Mouse (Mus musculus): ENCODE measurements at regions not wholly inside any gene's neighbourhood (a gene's known extent, or its start where the extent isn't known, plus 50 kb on each side); places are given as distances from the start of the nearest gene placed in this dataset.

GRCm38 (mm10) chr10:93375771-93376170 is 64.8 kb upstream of the Elk3 start:
- H3K4me2 ChIP-seq (replicated peaks) = no peak overlapping the region
- peaks cover 21% of the 10 kb centered on the region for H3K4me1 ChIP-seq
- no peak overlapping the region for H3K4me3 ChIP-seq
- H3K9me3 ChIP-seq = no peaks in the 10 kb centered on the region
- no peak overlapping the region for H3K9ac ChIP-seq (replicated peaks)
- 84% methylated on average over 4 of the region's 4 CpGs for WGBS
- no peaks in the 10 kb centered on the region for H3K36me3 ChIP-seq
- H3K27ac ChIP-seq (replicated peaks) = no peak overlapping the region
- no peak for ATAC-seq (replicated peaks)
- no peaks in the 10 kb centered on the region for H3K27me3 ChIP-seq

GRCm38 (mm10) chr10:93376457-93376941 is 65.6 kb upstream of the Elk3 start:
- 85% methylated on average over 7 of the region's 7 CpGs for WGBS
- Histone ChIP-seq H3K4me1 (peaks cover 21% of the 10 kb centered on the region), H3K4me2 (replicated peaks) (no peak overlapping the region), H3K9ac (replicated peaks) (no peak overlapping the region), H3K27ac (replicated peaks) (no peak overlapping the region), H3K27me3 (no peaks in the 10 kb centered on the region), H3K4me3 (no peak overlapping the region), H3K9me3 (no peaks in the 10 kb centered on the region), H3K36me3 (no peaks in the 10 kb centered on the region)
- no peak for ATAC-seq (replicated peaks)

- no peaks in the 10 kb centered on the region for H3K4me1 ChIP-seq
- H3K4me3 ChIP-seq = no peak overlapping the region
- no peaks in the 10 kb centered on the region for H3K27me3 ChIP-seq
- H3K4me2 ChIP-seq (replicated peaks) = no peak overlapping the region
- H3K9me3 ChIP-seq = no peaks in the 10 kb centered on the region
- WGBS = 89% methylated on average over 6 of the region's 6 CpGs
- H3K27ac ChIP-seq (replicated peaks) = no peak overlapping the region
- no peak for ATAC-seq (replicated peaks)
- H3K9ac ChIP-seq (replicated peaks) = no peak overlapping the region
- no peaks in the 10 kb centered on the region for H3K36me3 ChIP-seq
These were observed 63.9 kb upstream of the Lta4h start for GRCm38 (mm10) chr10:93389276-93389675.

- Histone ChIP-seq H3K27me3 (no peaks in the 10 kb centered on the region), H3K9me3 (no peaks in the 10 kb centered on the region), H3K4me1 (no peaks in the 10 kb centered on the region), H3K9ac (replicated peaks) (no peak overlapping the region), H3K4me2 (replicated peaks) (no peak overlapping the region), H3K27ac (replicated peaks) (no peak overlapping the region), H3K4me3 (no peak overlapping the region), H3K36me3 (no peaks in the 10 kb centered on the region)
- no peak for ATAC-seq (replicated peaks)
- 67% methylated on average over 5 of the region's 5 CpGs for WGBS
These were observed 61.9 kb upstream of the Lta4h start for GRCm38 (mm10) chr10:93391296-93391695.

- Histone ChIP-seq H3K4me1 (no peaks in the 10 kb centered on the region), H3K9me3 (no peaks in the 10 kb centered on the region), H3K4me2 (replicated peaks) (no peak overlapping the region), H3K27me3 (no peaks in the 10 kb centered on the region), H3K9ac (replicated peaks) (no peak overlapping the region), H3K4me3 (no peak overlapping the region), H3K36me3 (no peaks in the 10 kb centered on the region), H3K27ac (replicated peaks) (no peak overlapping the region)
- ATAC-seq (replicated peaks) = no peak
- WGBS = 82% methylated on average over 1 of the region's 1 CpGs
These were observed 59.3 kb upstream of the Lta4h start for GRCm38 (mm10) chr10:93393902-93394301.

- ATAC-seq (replicated peaks) = no peak
- Histone ChIP-seq H3K4me2 (replicated peaks) (no peak overlapping the region), H3K4me1 (no peaks in the 10 kb centered on the region), H3K9me3 (no peaks in the 10 kb centered on the region), H3K27ac (replicated peaks) (no peak overlapping the region), H3K9ac (replicated peaks) (no peak overlapping the region), H3K36me3 (no peaks in the 10 kb centered on the region), H3K27me3 (no peaks in the 10 kb centered on the region), H3K4me3 (no peak overlapping the region)
- 88% methylated on average over 5 of the region's 5 CpGs for WGBS
These were observed 55.5 kb upstream of the Lta4h start for GRCm38 (mm10) chr10:93397711-93398110.

GRCm38 (mm10) chr10:93398531-93399320 is 54.5 kb upstream of the Lta4h start:
- Histone ChIP-seq H3K27ac (replicated peaks) (no peak overlapping the region), H3K9me3 (no peaks in the 10 kb centered on the region), H3K4me1 (no peaks in the 10 kb centered on the region), H3K4me2 (replicated peaks) (no peak overlapping the region), H3K9ac (replicated peaks) (no peak overlapping the region), H3K27me3 (no peaks in the 10 kb centered on the region), H3K36me3 (no peaks in the 10 kb centered on the region), H3K4me3 (no peak overlapping the region)
- WGBS = 92% methylated on average over 11 of the region's 11 CpGs
- no peak for ATAC-seq (replicated peaks)

GRCm38 (mm10) chr10:93402689-93403509 is 50.3 kb upstream of the Lta4h start:
- Histone ChIP-seq H3K9me3 (no peaks in the 10 kb centered on the region), H3K4me3 (no peak overlapping the region), H3K9ac (replicated peaks) (no peak overlapping the region), H3K4me2 (replicated peaks) (no peak overlapping the region), H3K27ac (replicated peaks) (no peak overlapping the region), H3K27me3 (no peaks in the 10 kb centered on the region), H3K4me1 (no peaks in the 10 kb centered on the region), H3K36me3 (no peaks in the 10 kb centered on the region)
- WGBS = 58% methylated on average over 5 of the region's 5 CpGs
- ATAC-seq (replicated peaks) = no peak
